Mouse (Mus musculus) hindbrain, embryonic 16.5 days (tissue): ENCODE measurements at regions not wholly inside any gene's neighbourhood (a gene's known extent, or its start where the extent isn't known, plus 50 kb on each side); places are given as distances from the start of the nearest gene placed in this dataset.
"Not testable (repeated sequence)": the region's sequence is repeated elsewhere in the genome, so short reads cannot be mapped to it uniquely, and the experiment has no call there.

ENCODE experiments used
- ATAC-seq: fragments of 200-750 bp; cut with Nextera tagmentation; 2 replicates; pipeline ENCODE4 v1.8.0; 2017; ENCODE audit warnings: moderate TSS enrichment, moderate library complexity
- H3K27ac ChIP-seq: fragments of 300-500 bp; sonication (generic); 2 replicates; pipeline ENCODE4 v1.5.1; 2014; ENCODE audit warnings: low read depth, mild to moderate bottlenecking, control low read depth, low read length, moderate library complexity
- H3K27me3 ChIP-seq: fragments of 300-500 bp; sonication (generic); replicated peaks from 2 replicates; pipeline ENCODE4 v1.6.1; 2014; ENCODE audit warnings: low read length; ENCODE audit not compliant: control insufficient read depth, insufficient read depth
- H3K36me3 ChIP-seq: fragments of 300-500 bp; sonication (generic); 2 replicates; pipeline ENCODE4 v1.6.1; 2014; ENCODE audit warnings: mild to moderate bottlenecking, low read length, moderate library complexity, mixed read lengths; ENCODE audit not compliant: control insufficient read depth, insufficient read depth
- H3K4me1 ChIP-seq: fragments of 300-500 bp; sonication (generic); 2 replicates; pipeline ENCODE4 v1.6.1; 2014; ENCODE audit warnings: low read depth, low read length; ENCODE audit not compliant: control insufficient read depth, insufficient read depth
- H3K4me2 ChIP-seq: fragments of 300-500 bp; sonication (generic); 2 replicates; pipeline ENCODE4 v1.6.1; 2014; ENCODE audit warnings: mild to moderate bottlenecking, low read length, control low read depth, moderate library complexity
- H3K4me3 ChIP-seq: fragments of 300-500 bp; sonication (generic); 2 replicates; pipeline ENCODE4 v1.5.1; 2014; ENCODE audit warnings: mild to moderate bottlenecking, low read length, control low read depth, moderate library complexity
- H3K9ac ChIP-seq: fragments of 300-500 bp; sonication (generic); 2 replicates; pipeline ENCODE4 v1.6.1; 2014; ENCODE audit warnings: low read depth, mild to moderate bottlenecking, control low read depth, low read length, moderate library complexity
- H3K9me3 ChIP-seq: fragments of 300-500 bp; sonication (generic); 2 replicates; pipeline ENCODE4 v1.6.1; 2014; ENCODE audit warnings: mild to moderate bottlenecking, low read length, moderate library complexity; ENCODE audit not compliant: control insufficient read depth
- WGBS: fragments of 180-500 bp; shearing (Covaris S2); extraction: QIAGEN DNeasy Blood & Tissue Kit; methylation state at CpG from one replicate; pipeline ENCODE4 v1.1.7; 2014; 5-methylcytosine and 5-hydroxymethylcytosine counted together

DNA sequence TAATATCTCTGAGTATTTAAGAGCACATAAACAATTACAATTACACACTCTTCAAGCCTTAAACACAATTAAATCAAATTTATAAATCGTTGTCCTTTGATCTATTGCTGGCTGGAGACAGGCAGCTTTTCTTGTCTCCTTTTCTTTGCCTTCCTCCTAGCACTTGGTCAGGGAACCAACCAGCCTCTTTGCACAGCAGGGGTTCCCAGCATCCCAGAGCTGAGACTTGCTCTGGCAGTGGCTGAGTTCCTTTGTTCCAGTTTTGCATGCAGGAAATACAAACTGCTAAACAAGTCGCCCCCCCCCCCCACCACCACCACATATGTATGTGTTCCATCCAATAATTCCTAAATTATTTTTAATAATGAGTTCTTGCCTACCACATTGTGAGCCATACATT, 166.7 kb downstream of the Dio2 start:
- no peak for ATAC-seq
- H3K9ac ChIP-seq: no peak overlapping the region
- H3K27ac ChIP-seq: no peak overlapping the region
- 8% methylated on average over 2 of the region's 2 CpGs for WGBS
- H3K4me1 ChIP-seq: no peaks in the 10 kb centered on the region
- no peaks in the 10 kb centered on the region for H3K36me3 ChIP-seq
- H3K27me3 ChIP-seq: no peaks in the 10 kb centered on the region
- no peak overlapping the region for H3K4me2 ChIP-seq
- no peaks in the 10 kb centered on the region for H3K9me3 ChIP-seq
- H3K4me3 ChIP-seq: no peak overlapping the region

DNA sequence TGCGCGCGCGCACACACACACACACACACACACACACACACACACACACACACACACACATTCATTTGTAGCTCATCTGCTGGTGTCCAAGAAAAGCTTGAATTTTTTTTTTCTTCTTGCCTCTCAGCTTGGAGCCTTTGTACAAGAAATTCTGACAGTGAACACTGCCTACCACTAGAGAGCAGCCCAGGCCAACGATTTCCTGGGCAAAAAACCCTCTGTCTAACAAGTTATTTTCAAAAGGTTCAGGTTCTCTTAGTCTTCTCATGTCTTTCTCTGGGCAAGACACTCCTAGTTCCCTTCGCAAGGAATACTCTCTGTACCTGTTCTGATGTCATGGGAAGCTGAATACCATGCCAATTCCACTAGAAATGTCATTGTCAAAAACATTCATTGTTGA, 171.9 kb downstream of the Dio2 start:
- ATAC-seq: no peak
- WGBS: 88% methylated on average over 6 of the region's 6 CpGs
- Histone ChIP-seq H3K9ac (no peak overlapping the region), H3K4me3 (no peak overlapping the region), H3K27me3 (no peaks in the 10 kb centered on the region), H3K9me3 (no peaks in the 10 kb centered on the region), H3K4me1 (no peaks in the 10 kb centered on the region), H3K27ac (no peak overlapping the region), H3K36me3 (no peaks in the 10 kb centered on the region), H3K4me2 (no peak overlapping the region)

DNA sequence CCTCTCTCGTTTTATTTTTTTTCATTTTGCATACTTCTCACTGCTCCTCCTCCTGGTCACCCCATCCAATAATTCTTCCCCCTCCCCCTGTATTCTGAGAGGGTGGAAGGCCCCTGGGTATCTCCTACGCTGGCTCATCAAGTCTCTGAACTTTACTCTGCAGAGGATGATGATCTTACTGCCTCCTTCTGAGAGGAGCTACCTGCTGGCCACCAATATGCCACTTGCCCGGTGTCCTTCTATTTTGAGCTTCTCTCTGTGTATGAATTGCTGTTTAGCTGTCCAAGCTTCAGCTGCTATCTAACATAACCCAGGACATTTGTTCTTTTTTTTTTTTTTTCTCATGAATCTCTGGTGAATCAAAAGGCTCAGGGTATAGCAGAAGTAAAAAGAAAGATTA, 173.2 kb downstream of the Dio2 start:
- no peak overlapping the region for H3K27ac ChIP-seq
- H3K9me3 ChIP-seq: no peaks in the 10 kb centered on the region
- no peaks in the 10 kb centered on the region for H3K27me3 ChIP-seq
- no peak overlapping the region for H3K9ac ChIP-seq
- no peak overlapping the region for H3K4me2 ChIP-seq
- H3K4me1 ChIP-seq: no peaks in the 10 kb centered on the region
- no peak for ATAC-seq
- WGBS: 86% methylated on average over 3 of the region's 3 CpGs
- H3K36me3 ChIP-seq: no peaks in the 10 kb centered on the region
- H3K4me3 ChIP-seq: no peak overlapping the region

DNA sequence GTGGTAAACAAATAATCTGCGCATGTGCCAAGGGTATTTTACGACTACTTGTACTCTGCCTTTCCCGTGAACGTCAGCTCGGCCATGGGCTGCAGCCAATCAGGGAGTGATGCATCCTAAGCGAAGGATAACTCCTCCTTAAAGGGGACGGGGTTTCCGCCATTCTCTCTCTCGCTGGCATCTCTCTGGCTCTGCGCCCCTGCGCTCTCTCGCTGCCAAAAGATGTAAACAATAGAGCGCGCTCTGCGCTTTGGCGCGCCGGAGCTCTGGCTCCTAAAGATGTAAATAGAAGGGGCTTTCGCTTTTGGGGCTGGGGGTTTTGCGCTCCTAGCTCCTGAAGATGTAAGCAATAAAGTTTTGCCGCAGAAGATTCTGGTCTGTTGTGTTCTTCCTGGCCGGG, 173.6 kb downstream of the Dio2 start:
- ATAC-seq, H3K9ac ChIP-seq, H3K36me3 ChIP-seq, H3K4me3 ChIP-seq, H3K27ac ChIP-seq, H3K4me2 ChIP-seq, H3K9me3 ChIP-seq, H3K27me3 ChIP-seq, H3K4me1 ChIP-seq: not testable (repeated sequence)
- WGBS: 93% methylated on average over 17 of the region's 22 CpGs

GRCm38 (mm10) chr12:90542361-90542760, 195.9 kb downstream of the Dio2 start:
- no peaks in the 10 kb centered on the region for H3K4me1 ChIP-seq
- WGBS: 82% methylated on average over 5 of the region's 5 CpGs
- no peak overlapping the region for H3K9ac ChIP-seq
- no peaks in the 10 kb centered on the region for H3K9me3 ChIP-seq
- no peak for ATAC-seq
- H3K27ac ChIP-seq: no peak overlapping the region
- no peaks in the 10 kb centered on the region for H3K27me3 ChIP-seq
- no peaks in the 10 kb centered on the region for H3K36me3 ChIP-seq
- H3K4me2 ChIP-seq: no peak overlapping the region
- H3K4me3 ChIP-seq: no peak overlapping the region
